Mouse (Mus musculus): Measurements from ENCODE around the gene Itpr3.

The Itpr3 gene

DNA sequence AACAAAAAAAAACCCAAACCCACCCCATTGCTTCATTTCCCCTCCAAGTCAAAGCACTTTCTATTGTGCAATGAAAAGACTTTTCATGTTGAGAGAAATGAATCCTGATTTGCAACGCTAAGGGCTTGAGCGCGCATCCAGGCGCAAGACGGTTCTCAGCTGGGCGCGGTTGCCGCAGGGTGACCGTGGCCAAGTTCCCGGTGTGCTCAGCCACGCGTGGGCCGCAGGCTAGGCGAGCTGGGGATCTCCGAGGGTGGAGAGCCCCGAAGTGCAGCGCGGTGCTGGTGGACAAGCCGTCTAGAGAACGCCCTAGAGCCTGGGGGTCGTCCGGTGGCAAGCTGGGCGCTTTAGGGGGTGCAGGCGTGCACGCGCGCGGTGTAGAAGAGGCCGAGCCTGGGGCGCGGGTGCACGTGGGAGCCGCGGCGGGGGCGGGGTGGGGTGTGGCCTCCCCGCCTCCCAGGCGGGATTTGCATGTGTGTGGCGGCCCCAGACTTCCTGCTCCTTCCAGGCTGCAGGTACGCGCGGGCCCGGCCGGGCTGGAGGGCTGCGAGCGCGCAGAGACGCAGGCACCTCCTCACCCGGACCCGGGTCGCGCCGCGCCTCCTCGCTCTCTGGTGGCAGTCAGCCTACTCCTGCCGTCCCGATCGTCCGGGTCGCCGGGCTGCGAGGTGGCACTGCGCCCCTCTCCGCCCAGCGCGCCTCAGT lies at the start of gene Itpr3:
Gene Itpr3, plus strand, starts transcription at position 493 of the 705 bp plus-strand sequence.
- peak; percentile 94 for DNase-seq

DNA sequence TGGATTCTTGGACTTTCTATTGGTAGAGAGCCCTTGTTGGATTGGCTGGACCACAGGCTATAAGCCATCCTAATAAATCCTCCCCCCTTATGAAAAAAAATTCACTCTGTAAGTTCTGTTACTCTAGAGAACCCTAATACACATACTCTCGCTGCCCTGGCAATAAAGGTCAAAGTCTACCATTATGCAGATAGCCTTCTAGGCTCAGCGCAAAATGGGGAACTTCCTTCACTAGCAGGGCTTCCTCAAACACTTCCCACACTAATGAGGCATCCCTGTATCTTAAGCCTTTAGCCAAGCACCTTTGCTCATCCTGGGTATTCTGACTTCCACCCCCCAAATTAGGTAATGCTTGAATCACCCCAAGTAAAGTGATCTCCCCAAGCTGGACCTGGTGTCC lies 48.8 kb upstream of the Itpr3 start:
- DNase-seq: no peak

DNA sequence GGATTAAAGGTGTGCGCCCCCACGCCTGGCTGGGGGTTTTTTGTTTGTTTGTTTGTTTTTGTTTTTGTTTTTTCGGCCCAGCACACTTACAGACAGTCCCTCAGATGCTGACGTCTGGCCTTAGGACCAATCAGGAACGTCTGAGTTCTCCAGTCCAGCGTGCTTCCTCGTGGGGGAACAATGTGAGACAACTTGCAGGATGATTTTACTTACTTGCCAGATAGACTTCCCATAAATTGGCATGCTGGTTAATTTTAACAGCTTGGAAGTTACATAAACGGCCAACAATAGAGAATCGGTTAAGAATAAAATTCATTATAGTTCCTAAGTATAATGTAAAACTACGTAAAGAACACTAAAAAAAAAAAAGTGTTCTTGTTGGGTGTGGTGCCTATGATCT lies 45.9 kb upstream of the Itpr3 start:
- no peak for DNase-seq

DNA sequence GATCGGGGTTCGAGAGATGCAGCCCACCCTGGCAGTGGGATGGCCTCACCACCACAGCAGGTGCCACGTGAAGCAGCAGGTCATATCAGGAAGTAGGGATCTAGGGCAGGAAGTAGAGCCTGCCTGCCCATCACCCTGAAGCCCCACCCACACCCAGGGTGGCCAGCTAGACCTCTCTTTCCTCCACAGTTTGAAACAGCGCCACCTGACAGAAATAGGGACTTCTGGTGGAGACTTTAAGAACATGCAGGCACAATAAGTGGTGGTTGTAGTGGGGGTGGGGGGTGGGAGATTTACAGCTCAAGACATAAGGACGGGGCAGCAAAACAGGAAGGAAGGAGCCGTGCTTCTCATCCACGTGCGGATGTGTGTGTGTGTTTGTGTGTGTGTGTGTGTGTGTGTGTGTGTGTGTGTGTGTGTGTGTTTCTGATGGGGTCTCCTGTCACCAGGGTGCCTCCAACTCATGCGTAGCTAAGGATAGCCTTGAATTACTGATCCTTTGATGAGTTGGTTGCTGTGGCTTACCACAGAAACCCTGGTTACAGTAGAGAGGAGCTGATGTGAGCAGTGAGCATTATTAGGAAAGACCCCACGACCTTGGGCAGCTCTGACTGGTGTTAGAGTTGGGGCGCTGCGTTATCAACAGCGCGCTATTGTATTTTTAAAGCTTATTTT lies 45.0 kb upstream of the Itpr3 start:
- peak; percentile 69 for DNase-seq

DNA sequence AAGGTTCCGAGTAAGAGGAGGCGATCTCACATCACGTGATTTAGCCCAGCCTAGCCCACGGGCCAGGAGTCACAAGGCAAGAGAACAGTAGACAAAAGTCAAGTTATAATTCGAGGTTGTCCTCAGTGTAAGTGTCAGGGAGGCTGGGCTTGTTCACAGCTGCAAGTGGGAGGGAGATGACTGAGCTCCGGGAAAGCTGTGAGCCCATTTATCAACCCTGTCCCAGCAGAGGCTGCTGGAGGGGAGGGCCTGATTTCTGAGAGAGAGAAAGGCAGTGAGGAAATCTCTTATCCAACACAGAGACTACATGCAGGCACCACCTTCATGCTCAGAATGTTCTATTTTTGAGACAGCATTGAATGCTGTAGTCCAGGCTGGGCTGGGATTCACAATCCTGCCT lies 44.2 kb upstream of the Itpr3 start:
- no peak for DNase-seq

DNA sequence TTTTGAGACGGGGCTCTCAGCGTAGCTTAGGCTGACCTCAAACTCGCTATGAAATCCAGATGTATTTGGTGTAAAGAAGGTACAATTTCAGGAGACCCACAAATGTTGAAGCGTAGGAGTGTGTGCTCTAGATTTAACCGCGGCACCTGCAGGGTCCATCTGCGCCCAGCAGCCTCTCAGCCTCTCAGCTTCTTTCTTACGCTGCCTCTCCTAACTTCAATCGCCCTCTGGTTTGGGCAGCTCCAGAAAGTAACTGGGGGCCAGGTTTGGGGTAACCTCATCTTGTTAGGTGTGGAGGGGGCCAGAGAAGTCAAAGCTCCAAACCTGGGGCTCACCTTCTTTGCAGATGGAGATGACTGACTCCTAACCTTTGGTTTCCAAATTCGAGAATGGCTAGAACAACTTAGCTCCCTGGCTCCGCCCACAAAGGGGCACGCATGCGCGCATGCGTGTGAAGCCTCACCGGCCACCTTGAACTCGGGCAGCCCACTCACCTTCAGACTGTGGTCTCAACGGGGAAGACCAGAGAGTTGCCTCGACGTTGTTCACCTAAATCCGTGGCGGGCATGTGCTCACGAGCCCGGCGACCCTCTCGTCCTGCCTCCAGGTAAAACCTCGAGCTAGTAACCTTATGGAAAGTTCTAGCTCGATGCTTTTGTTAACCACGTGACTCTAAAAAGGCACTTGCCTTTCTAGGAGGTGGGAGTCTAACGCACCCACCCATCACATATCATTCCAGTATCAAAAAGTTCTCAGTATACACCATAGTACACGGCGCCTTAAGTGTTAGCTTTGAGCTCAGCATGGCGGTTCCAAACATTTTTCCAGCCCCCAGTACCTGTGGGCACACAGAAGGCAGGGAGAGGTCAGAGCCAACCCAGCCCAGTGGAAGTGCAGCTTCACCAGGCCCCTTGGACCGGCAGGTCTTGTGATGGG lies 39.3 kb upstream of the Itpr3 start:
- DNase-seq: peak; percentile 96

DNA sequence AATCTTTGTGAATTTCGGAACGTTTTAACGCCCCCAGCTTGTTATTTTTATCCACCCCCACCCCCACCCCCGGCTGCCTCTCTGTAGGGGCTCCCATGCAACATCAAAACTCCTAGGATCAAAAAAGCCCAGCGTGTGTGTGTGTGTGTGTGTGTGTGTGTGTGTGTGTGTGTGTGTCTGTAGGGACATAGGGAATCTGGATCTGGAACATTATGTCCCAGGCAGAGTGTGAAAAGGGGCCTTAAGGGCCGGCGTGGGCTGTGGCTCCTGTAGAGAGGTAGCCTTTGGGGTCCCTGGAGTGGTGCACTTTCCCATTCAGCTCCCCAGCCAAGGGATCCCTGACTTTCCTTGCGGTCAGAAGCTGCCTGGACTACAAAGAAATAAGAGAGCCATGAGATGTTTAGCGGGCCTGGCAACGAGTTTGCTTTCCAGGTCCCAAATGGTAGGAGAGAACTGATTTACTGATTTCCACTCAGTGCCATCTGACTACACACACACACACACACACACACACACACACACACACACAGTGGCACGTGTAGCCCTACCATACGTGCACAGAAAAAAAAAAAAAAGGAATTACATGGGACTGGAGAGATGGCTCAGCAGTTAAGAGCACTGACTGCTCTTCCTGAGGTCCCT lies 38.4 kb upstream of the Itpr3 start:
- DNase-seq: no peak

DNA sequence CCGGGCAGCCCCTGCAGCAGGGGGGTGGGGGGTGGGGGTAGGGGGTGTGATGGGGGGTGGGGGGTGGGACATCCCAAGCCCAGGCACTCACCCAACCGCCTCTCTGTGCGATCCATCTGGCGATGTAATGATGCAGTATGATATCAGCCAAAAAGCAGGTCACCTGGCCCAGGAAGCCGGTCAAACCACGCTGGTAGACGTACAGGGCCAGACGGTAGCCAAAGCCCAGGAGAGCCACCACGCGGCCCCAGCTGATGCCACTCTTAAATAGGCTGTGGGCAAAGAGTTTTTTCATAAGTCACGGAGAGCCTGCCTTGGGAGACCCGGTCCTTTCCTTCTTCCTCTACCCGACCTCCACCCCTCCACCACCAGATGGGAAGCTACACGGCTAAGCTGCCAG lies 36.0 kb upstream of the Itpr3 start:
- no peak for DNase-seq

DNA sequence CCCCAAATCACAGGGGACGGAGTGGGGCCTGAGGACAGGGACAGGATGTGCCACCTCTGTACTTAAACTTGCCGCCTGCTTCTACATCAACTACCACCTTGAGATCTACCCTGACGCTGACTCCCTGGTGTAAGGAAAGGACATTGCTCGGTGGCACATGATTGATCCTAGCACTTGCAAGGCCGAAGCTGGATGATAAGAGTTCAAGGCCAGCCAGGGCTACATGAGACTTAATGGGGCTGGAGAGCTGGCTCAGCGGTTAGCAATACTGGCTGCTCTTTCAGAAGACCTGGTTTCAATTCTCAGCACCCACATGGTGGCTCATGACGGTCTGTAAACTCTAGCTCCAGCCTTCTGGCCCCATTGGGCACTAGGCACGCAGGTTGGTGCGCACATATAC lies 35.4 kb upstream of the Itpr3 start:
- DNase-seq: no peak

DNA sequence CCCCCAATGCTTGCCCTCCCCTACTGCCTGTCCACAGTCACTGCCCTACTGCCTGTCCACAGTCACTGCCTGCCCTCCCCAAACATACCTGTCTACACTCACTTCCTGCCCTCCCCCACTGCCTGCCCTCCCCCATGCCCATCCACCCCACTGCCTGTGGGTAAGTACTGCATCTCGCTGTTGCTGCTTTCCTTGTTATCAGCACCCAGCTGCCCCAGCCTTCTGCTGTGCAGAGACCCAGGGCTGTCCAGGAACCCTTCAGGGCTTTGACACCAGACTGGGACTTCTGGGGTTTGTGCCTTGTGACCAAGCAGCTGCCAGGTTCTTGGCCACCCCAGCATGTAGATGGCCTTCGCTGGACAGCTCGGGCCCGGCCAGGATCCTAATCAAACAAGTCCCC lies 33.8 kb upstream of the Itpr3 start:
- no peak for DNase-seq

DNA sequence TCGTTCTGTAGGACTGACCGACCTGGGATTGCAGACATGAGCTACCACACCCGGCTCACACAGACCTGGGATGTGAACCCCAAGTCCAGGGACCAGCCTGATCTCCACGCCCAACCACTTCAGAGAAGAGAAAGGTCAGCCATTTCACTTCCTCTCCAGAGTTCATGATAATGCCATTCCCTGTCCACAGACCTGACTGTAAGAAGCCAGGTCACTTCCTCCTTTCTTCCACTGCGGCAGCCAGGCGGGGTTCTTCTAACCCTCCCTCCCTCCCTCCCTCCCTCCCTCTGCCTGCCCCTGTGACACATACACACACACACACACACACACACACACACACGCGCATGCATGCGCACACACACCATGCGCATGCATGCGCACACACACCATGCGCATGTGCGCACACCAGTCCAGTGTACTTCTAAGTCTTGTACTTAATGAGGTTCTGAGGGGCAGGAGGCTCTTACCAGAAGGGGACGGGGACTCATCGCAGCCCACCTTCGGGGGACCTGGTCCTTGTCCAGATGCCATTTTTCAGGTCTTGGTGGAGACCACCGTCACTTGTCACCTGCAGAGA lies 31.7 kb upstream of the Itpr3 start:
- no peak for DNase-seq

DNA sequence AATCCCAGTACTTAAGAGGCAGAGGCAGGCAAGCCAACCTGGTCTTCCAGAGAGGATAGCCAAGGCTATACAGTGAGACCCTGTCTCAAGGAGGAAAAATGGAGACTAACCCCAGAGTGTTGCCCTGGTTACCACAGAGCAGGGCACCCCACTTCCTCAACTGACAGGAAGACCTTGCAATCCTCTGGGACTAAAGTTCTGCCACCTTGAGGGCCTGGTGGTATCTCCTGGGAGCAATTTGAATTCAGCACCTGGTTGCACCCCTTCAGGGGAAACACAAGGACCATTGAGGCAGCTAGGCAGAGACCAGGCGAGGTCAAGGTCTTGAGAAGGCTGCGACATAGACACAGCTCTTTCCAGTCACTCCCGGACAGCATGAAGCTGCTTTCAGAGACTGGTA lies 31.2 kb upstream of the Itpr3 start:
- no peak for DNase-seq

DNA sequence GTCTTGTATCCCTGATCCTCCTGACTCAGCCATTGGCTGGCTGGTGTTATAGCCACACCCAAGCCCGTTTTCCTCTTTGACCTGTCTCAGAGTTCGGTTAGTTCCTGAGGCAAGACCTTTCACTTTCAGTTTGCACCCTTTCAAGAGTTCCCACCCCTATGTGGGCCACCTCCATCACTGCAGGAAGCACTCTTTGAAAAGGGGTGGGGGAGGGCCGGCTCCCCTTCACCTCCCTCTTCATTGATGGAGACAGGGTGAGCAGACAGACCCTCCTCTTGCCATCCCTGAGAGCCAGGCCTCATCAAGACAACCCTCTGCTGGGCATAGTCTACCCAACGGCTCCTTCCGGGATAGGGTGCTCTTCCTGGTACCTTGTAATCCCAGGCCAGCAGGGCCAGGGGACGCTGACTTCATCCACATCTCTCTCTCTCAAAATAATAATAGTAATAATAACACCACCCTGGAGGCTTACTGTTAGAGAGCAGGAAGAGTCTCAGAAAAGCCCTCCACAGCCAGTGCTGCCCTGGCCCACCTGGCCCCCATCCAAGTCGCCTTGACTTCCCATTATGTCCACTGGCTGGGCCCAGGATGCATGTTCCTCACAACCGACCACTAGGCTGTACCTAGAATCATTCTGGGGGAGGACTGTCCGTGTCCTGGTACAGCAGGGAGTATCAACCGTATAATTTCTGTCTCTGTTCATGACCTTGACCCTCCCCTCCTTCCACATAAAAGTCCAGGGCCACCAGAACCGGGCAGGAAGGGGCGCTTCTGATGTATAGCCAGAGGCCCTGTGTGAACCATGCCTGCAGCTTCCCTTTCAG lies 29.4 kb upstream of the Itpr3 start:
- peak; percentile 69 for DNase-seq

DNA sequence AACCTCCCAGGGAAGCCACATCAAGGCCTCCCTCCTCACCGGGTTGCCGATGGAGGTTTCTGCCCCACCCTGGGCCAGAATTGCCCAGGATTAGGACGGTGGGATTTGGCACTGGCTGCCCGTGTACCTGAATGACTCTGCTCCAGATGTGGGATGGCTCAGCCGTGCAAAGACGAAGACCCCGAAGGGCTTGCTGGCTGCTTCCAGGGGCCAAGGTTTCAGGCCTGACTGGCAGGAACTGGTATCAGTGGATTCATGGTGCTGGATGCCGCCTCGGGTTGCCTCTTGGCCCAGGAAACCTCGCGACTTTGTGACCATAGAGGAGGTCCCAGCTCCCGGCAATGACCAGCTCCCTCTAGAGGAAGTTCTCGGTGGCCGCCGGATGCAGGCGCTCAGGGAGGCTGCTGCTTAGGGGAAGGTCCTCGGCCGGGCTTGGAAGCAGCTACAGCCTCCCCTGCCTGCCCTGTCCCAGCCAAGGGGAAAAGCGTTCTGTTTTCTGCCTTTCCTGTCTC lies 28.8 kb upstream of the Itpr3 start:
- DNase-seq: peak; percentile 92

DNA sequence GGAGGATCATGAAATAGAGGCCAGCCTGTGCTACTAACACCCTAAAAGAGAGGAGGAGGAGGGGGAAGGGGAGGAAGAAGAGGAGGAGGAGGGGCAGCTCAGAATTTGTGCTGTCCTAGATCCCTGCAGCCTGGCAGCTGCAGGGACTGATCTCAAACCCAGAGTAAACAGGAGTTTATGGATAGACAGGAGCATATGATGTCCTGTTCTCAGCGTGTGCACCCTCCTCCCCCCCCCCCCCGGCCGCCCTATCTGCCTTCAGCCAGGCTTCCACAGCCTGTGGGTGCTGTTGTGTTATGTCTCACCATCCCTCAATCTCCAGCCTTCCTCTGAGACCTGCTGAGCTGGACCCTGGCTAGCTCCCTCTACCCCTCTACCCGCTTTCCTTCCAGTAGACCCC lies 28.2 kb upstream of the Itpr3 start, which contains the start of gene Bak1:
Gene Bak1, minus strand, starts transcription at position 101 of the 400 bp plus-strand sequence.
- DNase-seq: no peak

DNA sequence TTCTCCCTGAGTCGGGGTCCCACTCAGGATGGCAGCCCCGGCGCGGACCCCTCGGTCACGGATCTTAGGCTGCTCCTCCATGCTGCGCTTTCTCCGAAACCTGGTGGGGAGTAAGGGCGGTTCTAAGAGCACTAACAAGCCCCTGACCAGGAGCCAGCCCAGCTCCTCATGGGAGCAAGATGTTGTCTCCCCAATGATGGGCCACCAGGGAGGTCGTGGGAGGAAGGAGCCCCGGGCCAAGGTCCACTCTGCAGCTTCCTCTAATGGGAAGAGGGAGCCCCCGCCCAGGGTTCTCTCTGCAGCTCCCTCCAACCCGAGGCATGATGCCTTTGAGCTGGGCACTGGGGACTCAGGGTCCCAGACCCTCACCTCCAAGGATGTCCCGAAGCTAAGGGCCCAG lies 27.7 kb upstream of the Itpr3 start:
- peak; percentile 28 for DNase-seq

DNA sequence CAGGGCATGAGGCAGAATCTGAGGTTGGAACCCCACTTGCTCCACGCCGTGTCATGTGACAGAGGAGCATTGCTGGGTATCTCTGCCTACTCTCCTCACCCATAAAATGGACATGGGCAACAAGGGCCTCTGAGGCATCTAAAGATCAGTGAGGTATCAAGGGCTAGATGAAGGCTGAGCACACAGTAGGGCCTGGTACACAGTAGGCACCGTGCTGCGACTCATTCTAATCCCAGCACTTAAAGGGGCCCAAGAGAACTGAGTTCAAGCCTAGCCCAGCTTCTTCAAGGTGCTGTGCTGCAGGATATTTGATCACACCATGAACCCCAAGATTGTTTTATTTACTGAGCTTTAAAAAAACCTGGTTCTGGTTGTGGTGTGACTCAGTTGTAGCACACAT lies 26.2 kb upstream of the Itpr3 start:
- DNase-seq: no peak

DNA sequence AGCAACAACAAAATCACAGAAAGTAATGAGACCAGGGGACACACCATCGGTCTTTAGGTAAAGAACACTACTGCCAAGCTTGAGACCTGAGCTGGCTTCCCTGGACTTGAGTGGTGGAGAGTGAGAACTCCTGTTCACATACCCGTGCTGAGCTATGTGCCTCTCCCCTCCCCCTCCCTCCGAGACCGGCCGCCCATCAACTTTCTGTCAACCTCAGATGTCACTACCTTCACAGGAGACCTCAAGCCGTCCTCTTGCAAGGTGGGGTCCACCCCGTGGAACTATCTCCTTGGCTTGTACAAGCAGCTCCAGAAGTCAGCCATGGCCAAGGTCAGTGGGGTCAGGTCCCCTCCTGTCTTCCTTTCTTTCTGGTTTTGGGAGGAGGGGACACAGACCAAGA lies 24.8 kb upstream of the Itpr3 start:
- no peak for DNase-seq

DNA sequence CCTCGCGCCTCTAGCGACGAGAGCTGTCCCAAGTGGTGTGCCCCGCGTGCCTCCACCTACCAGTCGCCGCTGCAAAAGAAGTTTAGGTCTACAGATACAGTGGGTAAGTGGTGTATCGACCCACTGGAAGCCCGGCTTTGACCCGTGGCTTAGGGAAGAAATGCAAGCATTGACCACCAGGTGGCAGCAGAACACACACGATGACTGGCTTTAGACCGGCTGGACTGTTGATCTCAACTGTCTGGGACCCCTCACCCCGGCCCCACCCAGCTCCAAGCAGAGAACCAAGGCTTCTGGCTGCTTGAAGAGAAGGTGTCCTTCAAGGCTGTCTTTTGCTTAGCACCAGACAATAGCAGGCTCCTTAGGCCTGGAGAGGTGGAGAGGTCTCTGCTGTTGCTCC lies 24.2 kb upstream of the Itpr3 start:
- DNase-seq: peak; percentile 84

DNA sequence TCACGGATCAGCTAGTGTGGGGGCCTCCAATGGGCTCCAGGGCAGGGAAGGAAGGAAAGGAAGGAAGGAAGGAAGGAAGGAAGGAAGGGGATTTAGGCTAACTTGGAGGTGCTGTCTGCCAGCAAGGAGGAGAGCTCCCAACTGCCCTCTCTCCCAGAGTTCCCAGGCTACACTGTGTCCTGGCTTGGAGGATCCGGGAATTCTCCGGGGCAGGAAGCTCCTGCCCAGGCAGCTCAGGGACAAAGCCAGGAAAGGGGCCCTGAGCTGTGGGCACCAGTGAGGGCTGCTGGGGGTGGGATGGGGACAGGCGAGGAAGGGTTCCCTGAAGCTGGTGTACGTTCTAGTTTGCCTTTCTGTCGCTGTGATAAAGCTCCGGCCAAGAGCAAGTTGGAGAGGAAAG lies 20.6 kb upstream of the Itpr3 start:
- no peak for DNase-seq

DNA sequence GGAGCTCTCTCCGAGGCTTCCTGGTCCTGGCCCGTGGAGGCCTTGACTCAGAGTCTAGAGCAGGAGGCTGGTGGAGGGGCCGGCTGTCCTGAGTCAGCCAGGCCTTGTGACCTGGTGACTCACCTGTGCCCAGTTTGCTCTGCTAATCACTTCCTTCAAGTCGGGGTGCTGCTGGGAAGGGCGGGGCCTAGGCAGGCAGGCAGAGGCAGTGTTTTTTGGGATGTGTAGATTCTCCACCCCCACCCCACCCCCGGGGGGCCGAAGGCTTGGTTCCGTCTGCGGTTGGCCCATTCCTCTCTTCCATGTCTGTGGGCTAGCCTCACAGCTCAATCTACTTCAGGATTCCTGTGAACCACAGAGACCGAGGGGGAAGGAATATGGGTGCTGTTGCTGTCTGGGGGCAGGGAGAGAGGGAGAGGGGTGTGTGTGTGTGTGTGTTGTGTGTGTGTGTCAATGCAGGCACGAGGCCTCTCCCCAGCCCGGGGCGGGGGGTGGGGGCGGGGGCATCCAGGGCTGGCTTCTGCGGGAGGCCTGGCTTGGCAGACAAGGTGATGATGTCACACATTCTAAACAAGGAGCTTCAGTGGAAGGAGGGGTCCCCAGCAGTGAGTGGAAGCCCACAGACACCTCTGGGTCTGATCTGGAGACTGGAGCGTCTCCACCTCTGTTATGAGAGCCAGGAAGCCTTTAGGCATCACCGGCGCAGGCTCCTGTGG lies 18.6 kb upstream of the Itpr3 start:
- no peak for DNase-seq
